Mouse (Mus musculus) intestine, embryonic 15.5 days (tissue): ENCODE data around the gene Slc38a3. TPM values are rescaled to one million over a fixed set of nuclear protein-coding genes. Genes with fewer than 3 reads are reported as not detected.
A peak's percentile ranks its signal among the peaks of the same experiment; 100 is the strongest.

ENCODE experiments used
- ATAC-seq: fragments of 200-750 bp; cut with Nextera tagmentation; 2 replicates; pipeline ENCODE4 v1.8.0; 2017; ENCODE audit warnings: moderate TSS enrichment, moderate library complexity
- H3K27ac ChIP-seq: fragments of 300-500 bp; sonication (generic); 2 replicates; pipeline ENCODE4 v1.5.1; 2015; ENCODE audit warnings: mild to moderate bottlenecking, inconsistent platforms
- H3K27me3 ChIP-seq: fragments of 300-500 bp; sonication (generic); replicated peaks from 2 replicates; pipeline ENCODE4 v1.6.1; 2015; ENCODE audit warnings: inconsistent platforms
- H3K36me3 ChIP-seq: fragments of 300-500 bp; sonication (generic); 2 replicates; pipeline ENCODE4 v1.6.1; 2015; ENCODE audit warnings: inconsistent platforms
- H3K4me1 ChIP-seq: fragments of 300-500 bp; sonication (generic); replicated peaks from 2 replicates; pipeline ENCODE4 v1.6.1; 2015; ENCODE audit warnings: inconsistent platforms
- H3K4me2 ChIP-seq: fragments of 300-500 bp; sonication (generic); replicated peaks from 2 replicates; pipeline ENCODE4 v1.6.1; 2015; ENCODE audit warnings: mild to moderate bottlenecking, inconsistent platforms
- H3K4me3 ChIP-seq: fragments of 300-500 bp; sonication (generic); replicated peaks from 2 replicates; pipeline ENCODE4 v1.5.1; 2015; ENCODE audit warnings: inconsistent platforms
- H3K9ac ChIP-seq: fragments of 300-500 bp; sonication (generic); 2 replicates; pipeline ENCODE4 v1.6.1; 2015; ENCODE audit warnings: inconsistent platforms
- H3K9me3 ChIP-seq: fragments of 300-500 bp; sonication (generic); 2 replicates; pipeline ENCODE4 v1.6.1; 2016; ENCODE audit warnings: inconsistent platforms
- WGBS: fragments of 180-500 bp; shearing (Covaris S2); methylation state at CpG from one replicate; pipeline ENCODE4 v1.1.7; 2015; 5-methylcytosine and 5-hydroxymethylcytosine counted together
- polyA plus RNA-seq: library from polyadenylated mRNA; unstranded; fragments of >200 nt; fragmentation: Nextera tagmentation; extraction: Ambion mirVana; gene quantifications from 2 replicates; pipeline ENCODE4 v1.2.1, GENCODE M21; 2015

The Slc38a3 gene
- polyA plus RNA-seq, 1 experiment from 2014 or later: 8.4 TPM

GRCm38 (mm10) chr9:107674609-107675429 is 5.5 kb upstream of the Slc38a3 start:
- Histone ChIP-seq H3K36me3 (no peaks in the 10 kb centered on the region), H3K4me1 (peaks cover 12% of the 10 kb centered on the region), H3K27ac (no peak overlapping the region), H3K9ac (no peak overlapping the region), H3K9me3 (no peaks in the 10 kb centered on the region), H3K4me2 (no peak overlapping the region), H3K4me3 (no peak overlapping the region), H3K27me3 (peaks cover 32% of the 10 kb centered on the region)
- no peak for ATAC-seq
- 66% methylated on average over 9 of the region's 9 CpGs for WGBS

DNA sequence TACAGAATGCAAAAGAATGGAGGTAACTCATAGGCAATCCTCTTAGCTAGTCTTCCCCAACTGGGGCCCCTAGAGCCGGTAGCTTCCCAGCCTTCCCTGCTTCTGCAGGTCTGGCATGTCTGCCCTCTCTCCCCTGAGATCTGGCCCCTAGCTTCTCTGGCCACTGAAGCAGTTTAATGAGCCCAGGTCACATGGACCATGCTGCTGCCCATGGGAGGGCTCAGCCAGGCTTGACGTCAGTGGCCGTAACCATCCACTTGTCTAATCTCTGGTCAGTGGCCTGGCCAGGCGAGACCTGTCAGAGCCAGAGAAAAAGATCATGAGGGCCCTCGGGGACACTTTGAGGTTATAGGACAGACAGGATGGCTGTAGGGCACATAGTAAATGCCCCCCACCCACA is 929 bp upstream of the Slc38a3 start:
- no peak overlapping the region for H3K4me3 ChIP-seq
- WGBS: 66% methylated on average over 5 of the region's 5 CpGs
- H3K9me3 ChIP-seq: no peaks in the 10 kb centered on the region
- no peak overlapping the region for H3K9ac ChIP-seq
- H3K36me3 ChIP-seq: no peaks in the 10 kb centered on the region
- no peak overlapping the region for H3K27ac ChIP-seq
- no peak overlapping the region for H3K4me2 ChIP-seq
- ATAC-seq: no peak
- peaks cover 21% of the 10 kb centered on the region for H3K27me3 ChIP-seq
- peaks cover 23% of the 10 kb centered on the region for H3K4me1 ChIP-seq

DNA sequence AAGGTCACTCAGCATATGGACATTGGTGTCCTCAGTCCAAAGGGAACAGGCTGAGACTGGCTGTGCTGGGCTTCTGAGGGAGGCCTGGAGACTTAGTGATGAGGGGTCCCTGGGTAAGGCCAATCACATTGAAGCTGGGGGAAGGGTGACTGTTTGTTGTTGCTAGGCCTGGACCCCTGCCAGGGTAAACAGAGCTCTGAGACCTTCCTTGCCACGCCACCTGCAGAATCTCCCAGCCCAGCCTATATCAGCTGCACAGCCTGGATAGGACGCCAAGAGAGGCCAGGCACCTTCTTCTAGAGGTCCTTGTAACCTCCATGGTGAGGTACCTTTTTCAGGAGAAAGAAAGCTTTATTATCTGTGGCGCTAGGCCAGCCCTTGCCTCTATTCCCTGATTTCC is 414 bp downstream of the Slc38a3 start:
- H3K4me3 ChIP-seq: no peak overlapping the region
- H3K27me3 ChIP-seq: peaks cover 12% of the 10 kb centered on the region
- 0 out of 2 replicates have a peak, but pooled peaks have one; percentile 31 for ATAC-seq
- no peaks in the 10 kb centered on the region for H3K36me3 ChIP-seq
- H3K9ac ChIP-seq: no peak overlapping the region
- H3K27ac ChIP-seq: no peak overlapping the region
- H3K4me2 ChIP-seq: no peak overlapping the region
- WGBS: 71% methylated on average over 3 of the region's 3 CpGs
- H3K9me3 ChIP-seq: no peaks in the 10 kb centered on the region
- H3K4me1 ChIP-seq: peaks cover 23% of the 10 kb centered on the region

DNA sequence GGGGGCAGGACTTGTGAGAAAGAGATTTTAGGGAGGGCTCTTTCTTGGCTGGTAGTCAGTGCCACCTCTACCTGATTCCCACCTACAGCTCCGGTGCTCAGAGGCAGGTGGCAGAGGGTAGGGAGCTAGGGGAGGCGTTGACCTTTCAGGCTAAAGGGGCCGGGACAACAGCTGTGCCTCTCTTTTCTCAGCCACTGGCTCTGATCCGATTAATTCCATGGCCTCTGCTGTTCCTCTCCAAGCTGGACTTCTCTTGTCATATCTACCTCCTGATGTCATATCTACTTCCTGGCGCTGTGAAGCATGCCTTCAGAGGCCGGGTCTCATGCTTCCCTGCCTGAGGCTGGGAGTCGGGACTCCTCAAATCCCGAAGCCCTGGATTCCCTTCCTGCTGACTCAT is 1.3 kb downstream of the Slc38a3 start:
- peaks cover 12% of the 10 kb centered on the region for H3K27me3 ChIP-seq
- no peaks in the 10 kb centered on the region for H3K9me3 ChIP-seq
- ATAC-seq: 0 out of 2 replicates have a peak, but pooled peaks have one; percentile 16
- peaks cover 23% of the 10 kb centered on the region for H3K4me1 ChIP-seq
- 52% methylated on average over 8 of the region's 8 CpGs for WGBS
- no peak overlapping the region for H3K4me3 ChIP-seq
- no peaks in the 10 kb centered on the region for H3K36me3 ChIP-seq
- no peak overlapping the region for H3K27ac ChIP-seq
- H3K4me2 ChIP-seq: peak overlapping the region; percentile 97
- H3K9ac ChIP-seq: no peak overlapping the region

GRCm38 (mm10) chr9:107667219-107667618 is 2.1 kb downstream of the Slc38a3 start:
- peak; percentile 90 for ATAC-seq
- Histone ChIP-seq H3K4me1 (peaks cover 23% of the 10 kb centered on the region), H3K4me2 (peak overlapping the region; percentile 97), H3K9me3 (no peaks in the 10 kb centered on the region), H3K4me3 (peak overlapping the region; percentile 43), H3K27ac (no peak overlapping the region), H3K27me3 (peaks cover 12% of the 10 kb centered on the region), H3K9ac (peak overlapping the region; percentile 53), H3K36me3 (no peaks in the 10 kb centered on the region)
- under 1% methylated on average over 24 of the region's 24 CpGs for WGBS

- under 1% methylated on average over 30 of the region's 30 CpGs for WGBS
- Histone ChIP-seq H3K9me3 (no peaks in the 10 kb centered on the region), H3K4me3 (peak overlapping the region; percentile 43), H3K9ac (peak overlapping the region; percentile 53), H3K4me2 (peak overlapping the region; percentile 97), H3K36me3 (no peaks in the 10 kb centered on the region), H3K27me3 (peaks cover 12% of the 10 kb centered on the region), H3K27ac (no peak overlapping the region), H3K4me1 (peaks cover 23% of the 10 kb centered on the region)
- peak; percentile 11; the same call in 1 of the 2 replicates for ATAC-seq
Measured at GRCm38 (mm10) chr9:107666751-107667205, 2.6 kb downstream of the Slc38a3 start.

DNA sequence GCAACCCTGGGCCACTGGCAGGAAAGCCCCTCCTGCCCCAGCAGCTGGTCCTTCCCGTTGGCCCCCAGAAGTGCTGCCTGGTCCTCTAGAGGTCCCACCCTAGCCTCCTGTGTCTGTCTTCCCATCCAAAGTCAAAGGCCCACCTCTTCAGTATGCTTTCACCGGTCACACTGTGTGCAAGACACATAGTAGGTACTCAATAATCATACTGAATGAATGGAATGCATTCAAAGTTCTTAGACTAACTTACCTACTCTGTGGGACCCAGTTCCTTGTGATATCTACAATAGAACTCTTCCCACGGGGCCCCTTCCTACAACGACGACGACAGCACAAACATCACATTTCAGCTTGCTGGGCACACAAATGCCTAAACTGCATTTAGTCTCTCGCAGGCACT is 4.0 kb downstream of the Slc38a3 start:
- H3K4me1 ChIP-seq: peaks cover 23% of the 10 kb centered on the region
- ATAC-seq: no peak
- H3K9me3 ChIP-seq: no peaks in the 10 kb centered on the region
- no peak overlapping the region for H3K4me3 ChIP-seq
- H3K9ac ChIP-seq: no peak overlapping the region
- H3K27me3 ChIP-seq: peaks cover 12% of the 10 kb centered on the region
- no peak overlapping the region for H3K27ac ChIP-seq
- H3K36me3 ChIP-seq: no peaks in the 10 kb centered on the region
- WGBS: 81% methylated on average over 7 of the region's 7 CpGs
- H3K4me2 ChIP-seq: peak overlapping the region; percentile 97; the same call in 1 of the 2 replicates

- Histone ChIP-seq H3K36me3 (no peaks in the 10 kb centered on the region), H3K4me1 (peaks cover 21% of the 10 kb centered on the region), H3K27ac (no peak overlapping the region), H3K27me3 (peaks cover 12% of the 10 kb centered on the region), H3K9me3 (no peaks in the 10 kb centered on the region), H3K9ac (no peak overlapping the region), H3K4me2 (no peak overlapping the region), H3K4me3 (no peak overlapping the region)
- WGBS: 62% methylated on average over 9 of the region's 9 CpGs
- no peak for ATAC-seq
Measured at GRCm38 (mm10) chr9:107663525-107663924, 5.8 kb downstream of the Slc38a3 start.

GRCm38 (mm10) chr9:107662342-107662741 is 7.0 kb downstream of the Slc38a3 start:
- Histone ChIP-seq H3K9me3 (no peaks in the 10 kb centered on the region), H3K4me1 (peaks cover 11% of the 10 kb centered on the region), H3K4me2 (no peak overlapping the region), H3K9ac (no peak overlapping the region), H3K4me3 (no peak overlapping the region), H3K27me3 (peaks cover 8% of the 10 kb centered on the region), H3K27ac (no peak overlapping the region), H3K36me3 (no peaks in the 10 kb centered on the region)
- no peak for ATAC-seq
- WGBS: 73% methylated on average over 8 of the region's 8 CpGs

DNA sequence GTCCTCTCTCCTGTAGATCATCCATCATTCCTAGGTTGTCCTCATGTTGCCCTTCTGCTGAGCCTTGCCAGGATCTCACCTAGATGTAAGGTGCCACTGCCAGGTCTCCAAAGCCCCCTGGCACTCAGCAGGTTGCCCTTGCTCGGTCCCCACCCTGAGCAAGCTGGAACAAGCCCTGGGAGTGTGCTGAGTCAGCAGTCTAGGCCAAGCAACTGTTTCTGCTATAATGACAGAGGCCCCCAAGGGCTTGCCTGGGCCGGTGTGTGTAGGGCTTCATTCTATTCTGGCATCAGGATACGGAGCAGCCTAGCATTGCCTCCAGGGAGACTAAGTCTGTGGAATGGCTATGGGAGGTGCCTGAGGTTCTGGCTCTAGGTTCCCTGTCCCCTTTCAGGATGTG is 8.6 kb downstream of the Slc38a3 start:
- ATAC-seq: no peak
- Histone ChIP-seq H3K9ac (no peak overlapping the region), H3K4me3 (no peak overlapping the region), H3K27ac (no peak overlapping the region), H3K4me2 (no peak overlapping the region), H3K9me3 (no peaks in the 10 kb centered on the region), H3K27me3 (no peaks in the 10 kb centered on the region; the same call in 1 of the 2 replicates), H3K4me1 (no peaks in the 10 kb centered on the region), H3K36me3 (no peaks in the 10 kb centered on the region)
- WGBS: 69% methylated on average over 3 of the region's 3 CpGs

- 0 out of 2 replicates have a peak, but pooled peaks cover 2% of the 10 kb centered on the region for H3K4me1 ChIP-seq
- no peak overlapping the region for H3K9ac ChIP-seq
- no peak for ATAC-seq
- no peaks in the 10 kb centered on the region for H3K27me3 ChIP-seq
- 85% methylated on average over 3 of the region's 3 CpGs for WGBS
- H3K4me3 ChIP-seq: no peak overlapping the region
- no peak overlapping the region for H3K4me2 ChIP-seq
- no peaks in the 10 kb centered on the region for H3K36me3 ChIP-seq
- no peak overlapping the region for H3K27ac ChIP-seq
- no peaks in the 10 kb centered on the region for H3K9me3 ChIP-seq
Measured at GRCm38 (mm10) chr9:107659961-107660360, 9.4 kb downstream of the Slc38a3 start.

DNA sequence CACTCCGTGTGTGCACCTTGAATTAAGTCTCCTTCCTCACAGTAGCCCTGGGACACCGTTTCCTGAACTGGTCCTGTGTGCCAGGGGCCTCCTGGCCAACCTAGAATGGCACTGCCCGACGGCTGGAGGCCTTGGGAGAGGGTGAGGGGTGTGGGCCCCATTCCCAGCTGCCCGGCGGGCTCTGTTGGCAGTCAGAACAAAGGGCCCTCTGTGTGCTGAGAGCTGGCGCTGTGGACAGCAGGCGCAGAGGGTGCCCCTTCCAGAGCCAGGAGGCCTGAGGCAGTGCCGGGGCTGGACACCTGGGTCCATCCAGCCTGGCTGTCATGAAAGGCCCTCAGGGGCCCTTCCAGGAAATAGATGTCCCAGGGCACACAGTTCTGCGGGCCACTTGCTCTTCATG is 9.8 kb downstream of the Slc38a3 start:
- Histone ChIP-seq H3K9ac (no peak overlapping the region), H3K27ac (no peak overlapping the region), H3K9me3 (no peaks in the 10 kb centered on the region), H3K4me1 (0 out of 2 replicates have a peak, but pooled peaks cover 2% of the 10 kb centered on the region), H3K4me2 (no peak overlapping the region), H3K36me3 (no peaks in the 10 kb centered on the region), H3K4me3 (no peak overlapping the region), H3K27me3 (no peaks in the 10 kb centered on the region)
- 75% methylated on average over 10 of the region's 10 CpGs for WGBS
- peak; percentile 31; the same call in 1 of the 2 replicates for ATAC-seq

DNA sequence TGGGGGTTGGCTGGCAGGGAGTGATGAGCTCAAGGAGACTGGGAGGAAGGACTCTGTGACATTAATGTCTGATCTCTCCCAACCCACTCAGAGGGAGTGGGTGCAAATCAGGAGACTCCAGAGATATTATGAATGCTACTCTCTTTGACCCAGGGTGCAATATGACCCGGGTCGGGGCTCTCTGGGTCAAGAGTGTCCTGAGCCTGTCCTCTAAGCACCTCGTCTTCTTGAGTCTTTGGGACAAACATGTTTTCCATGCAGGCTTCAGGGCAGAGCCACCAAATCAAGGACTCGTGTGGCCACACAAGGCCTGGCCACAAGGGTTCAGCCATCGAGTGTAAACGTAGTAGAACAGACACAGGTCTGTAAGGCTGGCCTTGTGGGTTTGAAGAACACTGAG is 11.2 kb downstream of the Slc38a3 start:
- 92% methylated on average over 6 of the region's 6 CpGs for WGBS
- Histone ChIP-seq H3K4me2 (no peak overlapping the region), H3K36me3 (no peaks in the 10 kb centered on the region), H3K9me3 (no peaks in the 10 kb centered on the region), H3K4me3 (no peak overlapping the region), H3K9ac (no peak overlapping the region), H3K4me1 (peaks cover 2% of the 10 kb centered on the region; the same call in 1 of the 2 replicates), H3K27ac (no peak overlapping the region), H3K27me3 (no peaks in the 10 kb centered on the region)
- no peak for ATAC-seq
